Mouse (Mus musculus) heart, adult 9 months (tissue): ENCODE measurements around the gene Sh3bgrl.

ENCODE experiments used
- DNase-seq, 2 experiments: peaks; one replicate each; pipeline ENCODE4 v3.0.0; 2022; ENCODE audit warnings: low spot score in 2 of 2

The Sh3bgrl gene

GRCm38 (mm10) chrX:109131834-109132233, 36.7 kb downstream of the Sh3bgrl start:
- no peak for DNase-seq

GRCm38 (mm10) chrX:109132463-109132862, 37.3 kb downstream of the Sh3bgrl start:
- DNase-seq: no peak

- no peak for DNase-seq
Measured at GRCm38 (mm10) chrX:109133500-109133899, 38.3 kb downstream of the Sh3bgrl start.

GRCm38 (mm10) chrX:109136306-109136705, 41.1 kb downstream of the Sh3bgrl start:
- DNase-seq: no peak

GRCm38 (mm10) chrX:109136820-109137219, 41.7 kb downstream of the Sh3bgrl start:
- DNase-seq: no peak

- no peak for DNase-seq
Measured at GRCm38 (mm10) chrX:109137295-109137694, 42.1 kb downstream of the Sh3bgrl start.

GRCm38 (mm10) chrX:109141337-109141870, 46.2 kb downstream of the Sh3bgrl start:
- DNase-seq: no peak

- peak; percentile 37 to 47 for DNase-seq
Measured at GRCm38 (mm10) chrX:109142281-109142680, 47.1 kb downstream of the Sh3bgrl start.

- no peak for DNase-seq
Measured at GRCm38 (mm10) chrX:109145779-109146178, 50.6 kb downstream of the Sh3bgrl start.

- DNase-seq: no peak
Measured at GRCm38 (mm10) chrX:109147108-109147507, 51.9 kb downstream of the Sh3bgrl start.

- DNase-seq: no peak
Measured at GRCm38 (mm10) chrX:109151228-109151627, 56.1 kb downstream of the Sh3bgrl start.

- DNase-seq: no peak
Measured at GRCm38 (mm10) chrX:109160326-109160725, 65.2 kb downstream of the Sh3bgrl start.

- DNase-seq: no peak
Measured at GRCm38 (mm10) chrX:109160901-109161300, 65.7 kb downstream of the Sh3bgrl start.

GRCm38 (mm10) chrX:109175038-109175437, 79.9 kb downstream of the Sh3bgrl start:
- DNase-seq: no peak

GRCm38 (mm10) chrX:109175470-109175869, 80.3 kb downstream of the Sh3bgrl start:
- no peak for DNase-seq

GRCm38 (mm10) chrX:109184706-109185478, 89.7 kb downstream of the Sh3bgrl start:
- DNase-seq: no peak

- DNase-seq: peak in 1 of 2 experiments; percentile 10
Measured at GRCm38 (mm10) chrX:109189607-109190006, 94.4 kb downstream of the Sh3bgrl start.

GRCm38 (mm10) chrX:109190969-109191368, 95.8 kb downstream of the Sh3bgrl start:
- DNase-seq: peak; percentile 60 to 63

GRCm38 (mm10) chrX:109191436-109191835, 96.3 kb downstream of the Sh3bgrl start:
- DNase-seq: peak; percentile 41 to 52

- peak in 1 of 2 experiments; percentile 19 for DNase-seq
Measured at GRCm38 (mm10) chrX:109196468-109196867, 101.3 kb downstream of the Sh3bgrl start, which contains the start of gene Gm6377. Gene Gm6377 (plus strand): TSS chrX:109196756.

GRCm38 (mm10) chrX:109207843-109208242, 112.7 kb downstream of the Sh3bgrl start:
- DNase-seq: no peak

- no peak for DNase-seq
Measured at GRCm38 (mm10) chrX:109228720-109229119, 133.6 kb downstream of the Sh3bgrl start.

- no peak for DNase-seq
Measured at GRCm38 (mm10) chrX:109235383-109236036, 140.3 kb downstream of the Sh3bgrl start.
